ENCODE assay signal across 19 mouse cellular contexts in the genomic region with DNA sequence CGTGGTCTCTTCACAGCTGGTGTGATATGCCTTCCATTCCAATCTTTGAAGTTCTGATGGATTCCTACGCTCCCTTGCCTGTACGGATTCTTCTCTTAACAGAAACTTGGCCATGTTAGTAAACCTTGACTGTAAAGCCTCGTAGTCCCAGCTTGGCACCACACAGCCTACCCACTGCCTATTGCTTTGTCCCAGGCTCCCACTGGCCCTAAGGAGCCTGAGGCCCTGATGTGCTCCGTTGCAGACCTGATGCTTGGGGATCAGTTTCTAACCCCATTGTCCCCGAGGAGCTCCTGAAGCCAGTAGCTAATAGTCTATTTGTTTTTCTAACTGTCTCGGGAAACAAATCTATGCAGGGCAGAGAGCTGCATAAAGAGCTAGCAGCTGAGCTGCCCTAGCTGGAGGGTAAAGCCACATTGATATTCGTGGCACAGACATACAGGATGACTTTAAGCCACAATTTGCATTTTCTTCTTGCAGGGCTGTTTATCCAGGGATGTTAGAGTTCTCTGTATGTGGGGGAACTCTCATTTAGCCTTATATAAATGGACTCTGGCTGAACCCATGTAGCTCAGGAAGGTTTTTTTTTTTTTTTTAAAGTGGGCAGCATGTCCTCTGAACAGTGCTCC. TPM values are rescaled to one million over a fixed set of nuclear protein-coding genes. Genes with fewer than 3 reads are reported as not detected.
A peak's percentile ranks its signal among the peaks of the same experiment; 100 is the strongest.
DNase-seq lines count a peak whose midpoint lies in the region; ATAC-seq lines count a peak whose summit lies in the region.
"Had no signal": no experiment of that assay in that cellular context is flagged by ENCODE, and none has a peak within 500 bp of the region (broad histone marks: within the 10 kb centered on the region; RNA-seq: fewer than 3 reads in every experiment).

No protein-coding gene starts in this region.

- no peak overlapping the region for H3K27ac ChIP-seq in embryonic facial prominence, embryonic 14.5 days (replicated peaks; ENCODE audit: low read depth, low read length)
- peak overlapping the region; percentile 65 for H3K27ac ChIP-seq in hindbrain, embryonic 14.5 days
- H3K27ac ChIP-seq in midbrain, embryonic 15.5 days, result peak overlapping the region; percentile 75
- H3K27ac ChIP-seq in limb, embryonic 10.5 days, result no peak overlapping the region
- H3K27ac ChIP-seq: kidney, postnatal 0 days; stomach, embryonic 15.5 days had no signal

- 39% methylated on average over 8 of the region's 8 CpGs for WGBS in embryonic facial prominence, embryonic 14.5 days
- WGBS in hindbrain, embryonic 14.5 days, result 25% methylated on average over 8 of the region's 8 CpGs
- WGBS in midbrain, embryonic 15.5 days, result 21% methylated on average over 8 of the region's 8 CpGs
- 56% methylated on average over 8 of the region's 8 CpGs for whole genome bisulfite sequencing in limb, embryonic 10.5 days

- peak; percentile 31 for DNase-seq in brain, adult 2 months (ENCODE audit: low read depth, low spot score)
- DNase-seq in embryonic facial prominence, embryonic 14.5 days (ENCODE audit: low spot score), result peak; percentile 35
- peak; percentile 52 for DNase-seq in hindbrain, embryonic 14.5 days (ENCODE audit: low spot score)
- DNase-seq in limb, embryonic 10.5 days (ENCODE audit: low spot score), result no peak
- no peak for DNase-seq in right cerebral cortex, postnatal 14 days
- DNase-seq in layer of hippocampus, adult 9-10 months (ENCODE audit: low spot score), result no peak
- DNase-seq: adrenal gland, adult 2 months; cerebellum, adult 9-10 months; heart, adult 18-20 months; lung, adult 2 months; retina, postnatal 1 day; spleen, adult 18-20 months; thymus, postnatal 14 days had no signal

- no peak overlapping the region for H3K4me2 ChIP-seq in embryonic facial prominence, embryonic 14.5 days (ENCODE audit: low read depth, low read length)
- no peak overlapping the region for H3K4me2 ChIP-seq in hindbrain, embryonic 14.5 days (replicated peaks)
- H3K4me2 ChIP-seq in midbrain, embryonic 15.5 days, result no peak overlapping the region
- H3K4me2 ChIP-seq: stomach, embryonic 15.5 days had no signal

- 0 out of 2 replicates have a peak, but pooled peaks have one; percentile 37 for ATAC-seq in embryonic facial prominence, embryonic 14.5 days (ENCODE audit: low read depth)
- ATAC-seq in hindbrain, embryonic 14.5 days (ENCODE audit: low FRiP score), result peak; percentile 75
- ATAC-seq in midbrain, embryonic 15.5 days (replicated peaks), result peak; percentile 85
- ATAC-seq in monocyte, adult 5-6 weeks (replicated peaks; ENCODE audit: insufficient number of reproducible peaks, low FRiP score, low TSS enrichment, poor library complexity, severe bottlenecking), result no peak
- ATAC-seq: inflammation-experienced regulatory T-cells, adult 6 months had no signal

- H3K4me1 ChIP-seq in embryonic facial prominence, embryonic 14.5 days (ENCODE audit: control insufficient read depth, insufficient read depth, low read length), result no peaks in the 10 kb centered on the region
- peaks cover 31% of the 10 kb centered on the region for H3K4me1 ChIP-seq in hindbrain, embryonic 14.5 days (replicated peaks; ENCODE audit: control insufficient read depth, insufficient read depth, low read length)
- H3K4me1 ChIP-seq in midbrain, embryonic 15.5 days, result peaks cover 26% of the 10 kb centered on the region
- no peaks in the 10 kb centered on the region for H3K4me1 ChIP-seq in limb, embryonic 10.5 days
- H3K4me1 ChIP-seq: stomach, embryonic 15.5 days had no signal

- H3K9me3 ChIP-seq in embryonic facial prominence, embryonic 14.5 days (ENCODE audit: control insufficient read depth, low read length), result no peaks in the 10 kb centered on the region
- H3K9me3 ChIP-seq in hindbrain, embryonic 14.5 days (ENCODE audit: control insufficient read depth, low read length), result no peaks in the 10 kb centered on the region
- H3K9me3 ChIP-seq in midbrain, embryonic 15.5 days, result no peaks in the 10 kb centered on the region
- H3K9me3 ChIP-seq in limb, embryonic 10.5 days (replicated peaks), result no peaks in the 10 kb centered on the region
- H3K9me3 ChIP-seq: stomach, embryonic 15.5 days had no signal

- no peaks in the 10 kb centered on the region for H3K36me3 ChIP-seq in embryonic facial prominence, embryonic 14.5 days (ENCODE audit: control insufficient read depth, insufficient read depth, low read length)
- H3K36me3 ChIP-seq in hindbrain, embryonic 14.5 days (replicated peaks; ENCODE audit: control insufficient read depth, insufficient read depth), result no peaks in the 10 kb centered on the region
- no peaks in the 10 kb centered on the region for H3K36me3 ChIP-seq in midbrain, embryonic 15.5 days (replicated peaks)
- no peaks in the 10 kb centered on the region for H3K36me3 ChIP-seq in limb, embryonic 10.5 days
- H3K36me3 ChIP-seq: G1E; stomach, embryonic 15.5 days had no signal

- no peak overlapping the region for H3K9ac ChIP-seq in embryonic facial prominence, embryonic 14.5 days (ENCODE audit: low read depth, low read length)
- no peak overlapping the region for H3K9ac ChIP-seq in hindbrain, embryonic 14.5 days
- H3K9ac ChIP-seq in midbrain, embryonic 15.5 days, result no peak overlapping the region
- H3K9ac ChIP-seq: stomach, embryonic 15.5 days had no signal

- H3K27me3 ChIP-seq in embryonic facial prominence, embryonic 14.5 days (replicated peaks; ENCODE audit: control insufficient read depth, insufficient read depth, low read length), result no peaks in the 10 kb centered on the region
- no peaks in the 10 kb centered on the region for H3K27me3 ChIP-seq in hindbrain, embryonic 14.5 days (ENCODE audit: control insufficient read depth, insufficient read depth, low read length)
- no peaks in the 10 kb centered on the region for H3K27me3 ChIP-seq in midbrain, embryonic 15.5 days (replicated peaks)
- no peaks in the 10 kb centered on the region for H3K27me3 ChIP-seq in limb, embryonic 10.5 days (ENCODE audit: low read depth, poor library complexity, severe bottlenecking)
- H3K27me3 ChIP-seq: stomach, embryonic 15.5 days had no signal

- H3K4me3 ChIP-seq in embryonic facial prominence, embryonic 14.5 days (ENCODE audit: low read depth, low read length), result no peak overlapping the region
- no peak overlapping the region for H3K4me3 ChIP-seq in hindbrain, embryonic 14.5 days (replicated peaks; ENCODE audit: low read length)
- H3K4me3 ChIP-seq in midbrain, embryonic 15.5 days, result no peak overlapping the region
- H3K4me3 ChIP-seq in limb, embryonic 10.5 days, result no peak overlapping the region
- H3K4me3 ChIP-seq: stomach, embryonic 15.5 days had no signal

RNA-seq across cellular contexts. Expression of gene Tlr5, which starts 35.8 kb away (rescaled TPM):
- polyA plus RNA-seq in embryonic facial prominence, embryonic 14.5 days (2014; fragmentation: Nextera tagmentation; extraction: Ambion mirVana), result 2.4 TPM in 2 replicates
- polyA plus RNA-seq in hindbrain, embryonic 14.5 days (2014; fragmentation: Nextera tagmentation; extraction: Ambion mirVana), result 0.21 and 0.33 TPM in 2 replicates
- polyA plus RNA-seq in midbrain, embryonic 15.5 days (2015; fragmentation: Nextera tagmentation; extraction: Ambion mirVana), result 0.17 and 0.45 TPM in 2 replicates
- polyA plus RNA-seq in limb, embryonic 10.5 days (2016; fragmentation: Nextera tagmentation; extraction: Ambion mirVana), result 0.33 and 0.69 TPM in 2 replicates
- total RNA-seq in monocyte, adult 5-6 weeks (2017), result 0.48 to 0.53 TPM in 2 of 3 replicates, not detected in the other
- polyA plus RNA-seq: G1E; inflammation-experienced regulatory T-cells, adult 6 months had no signal

Comparison
In these comparisons a context has a peak if more than half of its experiments do, and no peak if none do; other contexts are left out.
1. DNase-seq: peak in brain, adult 2 months (single experiment), embryonic facial prominence, embryonic 14.5 days (single experiment) and hindbrain, embryonic 14.5 days (single experiment); none in limb, embryonic 10.5 days (single experiment), right cerebral cortex, postnatal 14 days (single experiment) and layer of hippocampus, adult 9-10 months (single experiment).
2. H3K27ac ChIP-seq: peak in hindbrain, embryonic 14.5 days (single experiment) and midbrain, embryonic 15.5 days (single experiment); none in embryonic facial prominence, embryonic 14.5 days (single experiment) and limb, embryonic 10.5 days (single experiment).